Mouse (Mus musculus) megakaryocyte-erythroid progenitor cell, adult 5-6 weeks (primary cell): Measurements from ENCODE around the gene Ap2m1. TPM values are rescaled to one million over a fixed set of nuclear protein-coding genes. Genes with fewer than 3 reads are reported as not detected.

Experiments
- ATAC-seq: replicated peaks from 2 replicates; pipeline ENCODE4 v1.8.0; 2016; ENCODE audit warnings: mild to moderate bottlenecking, inconsistent platforms; ENCODE audit not compliant: severe bottlenecking, poor library complexity, low FRiP score, low TSS enrichment
- total RNA-seq, 2 experiments: library from RNA; stranded (forward) in 1 of 2; stranded (reverse) in 1 of 2; fragments of 200-1000, 215-1000 nt in 1 of 2; fragments of >200 nt in 1 of 2; fragmentation: Nextera tagmentation in 1 of 2; gene quantifications; 2 replicates each; pipeline ENCODE4 v1.2.3; 2014 to 2017

Gene Ap2m1
- total RNA-seq, 2 experiments from 2014 or later, result 150 to 166 TPM

GRCm38 (mm10) chr16:20589939-20590679 is 54.8 kb downstream of the Ap2m1 start:
- no peak for ATAC-seq

- no peak for ATAC-seq
These were observed 55.4 kb downstream of the Ap2m1 start for GRCm38 (mm10) chr16:20590680-20591038.

- no peak for ATAC-seq
These were observed 55.9 kb downstream of the Ap2m1 start for GRCm38 (mm10) chr16:20591076-20591705.

Other genes with a start within 250 kb of the Ap2m1 start
- 59.2 and 60.9 TPM in 2 replicates for gene Parl, start 233.1 kb upstream of the Ap2m1 start, total RNA-seq (2014; fragmentation: Nextera tagmentation)
- 101 and 125 TPM in 2 replicates for gene Parl, start 233.1 kb upstream of the Ap2m1 start, total RNA-seq (2017)
- not detected in 2 replicates for gene Cyp2ab1, start 210.1 kb upstream of the Ap2m1 start, total RNA-seq (2014; fragmentation: Nextera tagmentation)
- gene Cyp2ab1, start 210.1 kb upstream of the Ap2m1 start, total RNA-seq (2017), result not detected in 2 replicates
- gene Abcc5, start 109.1 kb upstream of the Ap2m1 start, total RNA-seq (2014; fragmentation: Nextera tagmentation), result 71.7 and 81.0 TPM in 2 replicates
- gene Abcc5, start 109.1 kb upstream of the Ap2m1 start, total RNA-seq (2017), result 29.2 and 40.1 TPM in 2 replicates
- gene Eif2b5, start 36.7 kb upstream of the Ap2m1 start, total RNA-seq (2014; fragmentation: Nextera tagmentation), result 80.8 and 82.4 TPM in 2 replicates
- 108 TPM in 2 replicates for gene Eif2b5, start 36.7 kb upstream of the Ap2m1 start, total RNA-seq (2017)
- 27.7 and 32.8 TPM in 2 replicates for gene Dvl3, start 18.5 kb upstream of the Ap2m1 start, total RNA-seq (2014; fragmentation: Nextera tagmentation)
- gene Dvl3, start 18.5 kb upstream of the Ap2m1 start, total RNA-seq (2017), result 2.7 and 3.3 TPM in 2 replicates
- gene Abcf3, start 13.1 kb downstream of the Ap2m1 start, total RNA-seq (2014; fragmentation: Nextera tagmentation), result 42.8 and 60.5 TPM in 2 replicates
- gene Abcf3, start 13.1 kb downstream of the Ap2m1 start, total RNA-seq (2017), result 38.7 and 42.9 TPM in 2 replicates
- not detected in 2 replicates for gene Vwa5b2, start 54.0 kb downstream of the Ap2m1 start, total RNA-seq (2014; fragmentation: Nextera tagmentation)
- gene Vwa5b2, start 54.0 kb downstream of the Ap2m1 start, total RNA-seq (2017), result not detected in 2 replicates
- gene Eef1akmt4, start 76.1 kb downstream of the Ap2m1 start, total RNA-seq (2014; fragmentation: Nextera tagmentation), result 13.3 and 32.7 TPM in 2 replicates
- 5.4 and 6.5 TPM in 2 replicates for gene Eef1akmt4, start 76.1 kb downstream of the Ap2m1 start, total RNA-seq (2017)
- gene Gm49333, start 76.1 kb downstream of the Ap2m1 start, total RNA-seq (2014; fragmentation: Nextera tagmentation), result not detected in 2 replicates
- gene Gm49333, start 76.1 kb downstream of the Ap2m1 start, total RNA-seq (2017), result not detected in 2 replicates
- 28.7 and 36.6 TPM in 2 replicates for gene Alg3, start 76.3 kb downstream of the Ap2m1 start, total RNA-seq (2014; fragmentation: Nextera tagmentation)
- 24.3 and 33.1 TPM in 2 replicates for gene Alg3, start 76.3 kb downstream of the Ap2m1 start, total RNA-seq (2017)
- not detected in 2 replicates for gene Camk2n2, start 85.8 kb downstream of the Ap2m1 start, total RNA-seq (2014; fragmentation: Nextera tagmentation)
- not detected in 2 replicates for gene Camk2n2, start 85.8 kb downstream of the Ap2m1 start, total RNA-seq (2017)
- gene Ece2, start 94.3 kb downstream of the Ap2m1 start, total RNA-seq (2014; fragmentation: Nextera tagmentation), result not detected in 2 replicates
- gene Ece2, start 94.3 kb downstream of the Ap2m1 start, total RNA-seq (2017), result not detected in 2 replicates
- 234 and 246 TPM in 2 replicates for gene Psmd2, start 116.2 kb downstream of the Ap2m1 start, total RNA-seq (2014; fragmentation: Nextera tagmentation)
- gene Psmd2, start 116.2 kb downstream of the Ap2m1 start, total RNA-seq (2017), result 233 and 271 TPM in 2 replicates
- gene Eif4g1, start 132.8 kb downstream of the Ap2m1 start, total RNA-seq (2014; fragmentation: Nextera tagmentation), result 287 and 336 TPM in 2 replicates
- gene Eif4g1, start 132.8 kb downstream of the Ap2m1 start, total RNA-seq (2017), result 332 and 405 TPM in 2 replicates
- gene Fam131a, start 157.8 kb downstream of the Ap2m1 start, total RNA-seq (2014; fragmentation: Nextera tagmentation), result not detected in 2 replicates
- gene Fam131a, start 157.8 kb downstream of the Ap2m1 start, total RNA-seq (2017), result 0.85 TPM in 1 of 2 replicates, not detected in the other
- 81.4 and 97.1 TPM in 2 replicates for gene Polr2h, start 182.2 kb downstream of the Ap2m1 start, total RNA-seq (2014; fragmentation: Nextera tagmentation)
- gene Polr2h, start 182.2 kb downstream of the Ap2m1 start, total RNA-seq (2017), result 103 and 142 TPM in 2 replicates
- gene Clcn2, start 182.3 kb downstream of the Ap2m1 start, total RNA-seq (2014; fragmentation: Nextera tagmentation), result 16.7 and 29.1 TPM in 2 replicates
- 4.9 and 8.0 TPM in 2 replicates for gene Clcn2, start 182.3 kb downstream of the Ap2m1 start, total RNA-seq (2017)
- gene Chrd, start 197.6 kb downstream of the Ap2m1 start, total RNA-seq (2014; fragmentation: Nextera tagmentation), result not detected in 2 replicates
- not detected in 2 replicates for gene Chrd, start 197.6 kb downstream of the Ap2m1 start, total RNA-seq (2017)
- gene Thpo, start 199.0 kb downstream of the Ap2m1 start, total RNA-seq (2014; fragmentation: Nextera tagmentation), result not detected in 2 replicates
- not detected in 2 replicates for gene Thpo, start 199.0 kb downstream of the Ap2m1 start, total RNA-seq (2017)